Mouse (Mus musculus) hindbrain, postnatal 0 days (tissue): ENCODE measurements around the gene Ankmy1. TPM values are rescaled to one million over a fixed set of nuclear protein-coding genes. Genes with fewer than 3 reads are reported as not detected.

Source experiments
- ATAC-seq: fragments of 200-750 bp; cut with Nextera tagmentation; 2 replicates; pipeline ENCODE4 v1.8.0; 2017; ENCODE audit warnings: mild to moderate bottlenecking, moderate TSS enrichment, moderate library complexity
- DNase-seq: peaks from one replicate; pipeline ENCODE4 v3.0.0-alpha.2; 2015; ENCODE audit warnings: low spot score
- H3K27ac ChIP-seq: fragments of 300-500 bp; sonication (generic); 2 replicates; pipeline ENCODE4 v1.5.1; 2014; ENCODE audit warnings: mild to moderate bottlenecking
- H3K27me3 ChIP-seq: fragments of 300-500 bp; sonication (generic); 2 replicates; pipeline ENCODE4 v1.6.1; 2014; ENCODE audit warnings: low read length, mixed read lengths; ENCODE audit not compliant: insufficient read depth
- H3K36me3 ChIP-seq: fragments of 300-500 bp; sonication (generic); 2 replicates; pipeline ENCODE4 v1.6.1; 2014; ENCODE audit warnings: low read length, mixed read lengths; ENCODE audit not compliant: insufficient read depth
- H3K4me1 ChIP-seq: fragments of 300-500 bp; sonication (generic); 2 replicates; pipeline ENCODE4 v1.6.1; 2014; ENCODE audit warnings: antibody characterized with exemption, low read length, mixed read lengths; ENCODE audit not compliant: insufficient read depth
- H3K4me2 ChIP-seq: fragments of 300-500 bp; sonication (generic); 2 replicates; pipeline ENCODE4 v1.6.1; 2014; ENCODE audit warnings: low read depth, mild to moderate bottlenecking, low read length, moderate library complexity, mixed read lengths
- H3K4me3 ChIP-seq: fragments of 300-500 bp; sonication (generic); 2 replicates; pipeline ENCODE4 v1.5.1; 2014; ENCODE audit warnings: low read length
- H3K9ac ChIP-seq: fragments of 300-500 bp; sonication (generic); replicated peaks from 2 replicates; pipeline ENCODE4 v1.6.1; 2014; ENCODE audit warnings: mild to moderate bottlenecking, low read length, moderate library complexity, mixed read lengths
- H3K9me3 ChIP-seq: fragments of 300-500 bp; sonication (generic); 2 replicates; pipeline ENCODE4 v1.6.1; 2016; ENCODE audit warnings: low read length, mixed read lengths
- CTCF ChIP-seq: IDR thresholded peaks from 2 replicates; pipeline ENCODE4 v1.5.1; 2016; ENCODE audit warnings: antibody characterized with exemption, control low read depth, low read depth
- WGBS: fragments of 180-500 bp; shearing (Covaris S2); extraction: QIAGEN DNeasy Blood & Tissue Kit; methylation state at CpG from one replicate; pipeline ENCODE4 v1.1.7; 2014; 5-methylcytosine and 5-hydroxymethylcytosine counted together
- polyA plus RNA-seq: library from polyadenylated mRNA; unstranded; fragments of >200 nt; fragmentation: Nextera tagmentation; extraction: Ambion mirVana; gene quantifications from 2 replicates; pipeline ENCODE4 v1.2.1, GENCODE M21; 2015
- total RNA-seq: library from RNA; depleted of rRNA; stranded (reverse); fragments of >200 nt; gene quantifications from 2 replicates; pipeline ENCODE4 v1.2.3, GENCODE M21; 2014

Gene Ankmy1
- total and polyA plus RNA-seq, 2 experiments from 2014 or later = 0.39 TPM; not detected in 1

GRCm38 (mm10) chr1:92921496-92921895 is 18.8 kb upstream of the Ankmy1 start:
- H3K9me3 ChIP-seq = no peaks in the 10 kb centered on the region
- no peaks in the 10 kb centered on the region for H3K27me3 ChIP-seq
- H3K9ac ChIP-seq = no peak overlapping the region
- H3K4me1 ChIP-seq = no peaks in the 10 kb centered on the region
- H3K4me2 ChIP-seq = no peak overlapping the region
- no peak overlapping the region for H3K4me3 ChIP-seq
- peaks cover 38% of the 10 kb centered on the region for H3K36me3 ChIP-seq
- DNase-seq (no peak), ATAC-seq (no peak)
- 95% methylated on average over 4 of the region's 4 CpGs for WGBS
- H3K27ac ChIP-seq = no peak overlapping the region
- TF ChIP-seq CTCF = no peak

- Histone ChIP-seq H3K4me1 (no peaks in the 10 kb centered on the region), H3K36me3 (peaks cover 47% of the 10 kb centered on the region), H3K4me3 (no peak overlapping the region), H3K27ac (no peak overlapping the region), H3K27me3 (no peaks in the 10 kb centered on the region), H3K4me2 (no peak overlapping the region), H3K9me3 (no peaks in the 10 kb centered on the region), H3K9ac (no peak overlapping the region)
- 82% methylated on average over 7 of the region's 7 CpGs for WGBS
- ATAC-seq (no peak), DNase-seq (no peak)
- no peak for TF ChIP-seq CTCF
Observed at GRCm38 (mm10) chr1:92920474-92921200, 17.9 kb upstream of the Ankmy1 start.

GRCm38 (mm10) chr1:92919775-92920174 is 17.1 kb upstream of the Ankmy1 start:
- Histone ChIP-seq H3K27ac (no peak overlapping the region), H3K4me1 (no peaks in the 10 kb centered on the region), H3K9me3 (no peaks in the 10 kb centered on the region), H3K9ac (no peak overlapping the region), H3K27me3 (no peaks in the 10 kb centered on the region), H3K36me3 (peaks cover 55% of the 10 kb centered on the region), H3K4me2 (no peak overlapping the region), H3K4me3 (no peak overlapping the region)
- DNase-seq (no peak), ATAC-seq (peak; percentile 16; the same call in 1 of the 2 replicates)
- 62% methylated on average over 12 of the region's 12 CpGs for WGBS
- no peak for TF ChIP-seq CTCF

- H3K9ac ChIP-seq = no peak overlapping the region
- no peak for DNase-seq
- no peaks in the 10 kb centered on the region for H3K9me3 ChIP-seq
- no peak overlapping the region for H3K27ac ChIP-seq
- no peak for TF ChIP-seq CTCF
- H3K4me3 ChIP-seq = no peak overlapping the region
- 96% methylated on average over 11 of the region's 11 CpGs for WGBS
- H3K4me1 ChIP-seq = no peaks in the 10 kb centered on the region
- H3K36me3 ChIP-seq = peaks cover 58% of the 10 kb centered on the region
- no peaks in the 10 kb centered on the region for H3K27me3 ChIP-seq
- no peak for ATAC-seq
- no peak overlapping the region for H3K4me2 ChIP-seq
Observed at GRCm38 (mm10) chr1:92919151-92919550, 16.4 kb upstream of the Ankmy1 start.

GRCm38 (mm10) chr1:92916725-92917124 is 14.0 kb upstream of the Ankmy1 start:
- no peak overlapping the region for H3K4me3 ChIP-seq
- ATAC-seq (no peak), DNase-seq (no peak)
- H3K9me3 ChIP-seq = no peaks in the 10 kb centered on the region
- no peak overlapping the region for H3K27ac ChIP-seq
- no peak for TF ChIP-seq CTCF
- H3K27me3 ChIP-seq = no peaks in the 10 kb centered on the region
- H3K36me3 ChIP-seq = peaks cover 58% of the 10 kb centered on the region
- 92% methylated on average over 9 of the region's 9 CpGs for WGBS
- peaks cover 12% of the 10 kb centered on the region for H3K4me1 ChIP-seq
- no peak overlapping the region for H3K4me2 ChIP-seq
- no peak overlapping the region for H3K9ac ChIP-seq

GRCm38 (mm10) chr1:92914993-92915392 is 12.3 kb upstream of the Ankmy1 start:
- no peaks in the 10 kb centered on the region for H3K27me3 ChIP-seq
- no peak overlapping the region for H3K9ac ChIP-seq
- no peak overlapping the region for H3K4me2 ChIP-seq
- ATAC-seq (no peak), DNase-seq (no peak)
- no peak overlapping the region for H3K4me3 ChIP-seq
- peaks cover 55% of the 10 kb centered on the region for H3K36me3 ChIP-seq
- WGBS = 95% methylated on average over 11 of the region's 11 CpGs
- no peak for TF ChIP-seq CTCF
- peaks cover 15% of the 10 kb centered on the region for H3K4me1 ChIP-seq
- no peaks in the 10 kb centered on the region for H3K9me3 ChIP-seq
- H3K27ac ChIP-seq = no peak overlapping the region

GRCm38 (mm10) chr1:92914239-92914638 is 11.5 kb upstream of the Ankmy1 start:
- Histone ChIP-seq H3K36me3 (peaks cover 48% of the 10 kb centered on the region), H3K4me2 (no peak overlapping the region)
- 85% methylated on average over 4 of the region's 4 CpGs for WGBS

More at GRCm38 (mm10) chr1:92914239-92914638, 11.5 kb upstream of the Ankmy1 start:
- TF ChIP-seq CTCF = no peak
- Histone ChIP-seq H3K27ac (no peak overlapping the region), H3K9ac (no peak overlapping the region), H3K4me1 (peaks cover 23% of the 10 kb centered on the region), H3K9me3 (no peaks in the 10 kb centered on the region), H3K27me3 (no peaks in the 10 kb centered on the region), H3K4me3 (no peak overlapping the region)
- DNase-seq = no peak
- ATAC-seq = no peak
